Mouse (Mus musculus): Measurements from ENCODE around the gene Slc1a1. TPM values are rescaled to one million over a fixed set of nuclear protein-coding genes. Genes with fewer than 3 reads are reported as not detected.
A peak's percentile ranks its signal among the peaks of the same experiment; 100 is the strongest.

Slc1a1 gene
- total RNA-seq, 2 experiments from 2014 or later, result 1.7 to 1.9 TPM

GRCm38 (mm10) chr19:28926366-28926765 is 91.5 kb downstream of the Slc1a1 start:
- no peak for DNase-seq

DNA sequence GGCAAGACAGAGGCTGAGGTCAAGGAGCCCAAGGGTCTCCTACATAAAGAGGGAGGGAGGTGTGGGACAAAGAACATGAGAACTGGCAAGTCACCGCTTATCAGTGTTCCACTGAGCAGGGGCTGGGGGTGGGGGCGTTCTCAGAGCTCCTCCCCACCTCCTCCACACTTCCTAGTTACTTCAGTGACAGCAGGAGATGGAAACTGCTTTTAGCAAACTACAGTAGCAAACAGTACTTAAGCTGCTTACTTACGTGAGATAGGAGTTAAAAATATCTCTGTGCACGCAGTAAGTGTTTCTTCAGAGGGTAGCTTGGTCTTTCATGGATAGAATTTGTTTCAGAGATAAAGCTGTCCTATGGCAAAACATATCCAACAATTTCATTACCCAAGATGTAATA is 92.5 kb downstream of the Slc1a1 start:
- DNase-seq, result no peak

DNA sequence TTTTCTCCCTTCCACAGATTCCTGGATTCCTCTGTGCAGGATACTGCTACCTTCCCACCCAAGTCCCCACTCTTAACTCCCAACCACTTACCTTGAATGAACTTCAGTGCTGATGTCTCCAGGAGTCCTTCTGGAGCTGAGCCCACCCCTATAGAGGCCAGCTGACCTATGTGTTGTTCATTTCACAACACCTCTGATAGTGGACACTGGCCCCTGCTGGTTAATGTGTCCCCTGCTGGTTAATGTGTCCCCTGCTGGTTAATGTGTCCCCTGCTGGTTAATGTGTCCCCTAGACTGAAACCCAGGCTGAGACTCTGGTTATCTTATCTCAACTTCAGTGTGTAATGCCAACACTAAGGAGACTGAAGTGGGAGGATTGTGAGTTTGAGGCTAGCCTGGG is 94.2 kb downstream of the Slc1a1 start:
- no peak for DNase-seq

- no peak for DNase-seq
These were observed 100.0 kb downstream of the Slc1a1 start for GRCm38 (mm10) chr19:28934897-28935296.

- peak; percentile 50 for DNase-seq
These were observed 105.5 kb downstream of the Slc1a1 start for GRCm38 (mm10) chr19:28940135-28940874.

GRCm38 (mm10) chr19:28941271-28941670 is 106.4 kb downstream of the Slc1a1 start:
- DNase-seq, result no peak

DNA sequence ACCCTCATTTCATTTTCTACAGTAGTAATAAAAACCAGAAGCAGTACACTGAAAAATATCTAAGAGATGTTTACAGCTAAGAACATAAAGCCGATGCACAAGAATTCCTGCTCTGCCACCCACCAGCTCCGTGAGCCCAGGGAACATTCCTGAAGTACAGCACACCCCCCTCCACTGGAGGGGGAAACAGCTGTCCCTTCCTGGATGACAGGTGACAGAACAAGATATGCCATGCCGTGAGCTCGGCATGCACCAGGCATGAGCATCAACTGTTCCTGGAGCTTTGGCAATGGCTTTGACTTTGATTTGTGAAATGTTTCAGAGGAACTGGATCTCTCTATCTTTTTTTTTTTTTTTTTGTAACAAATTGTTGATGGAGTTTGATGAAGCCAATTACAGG is 111.9 kb downstream of the Slc1a1 start:
- peak; percentile 12 for DNase-seq

DNA sequence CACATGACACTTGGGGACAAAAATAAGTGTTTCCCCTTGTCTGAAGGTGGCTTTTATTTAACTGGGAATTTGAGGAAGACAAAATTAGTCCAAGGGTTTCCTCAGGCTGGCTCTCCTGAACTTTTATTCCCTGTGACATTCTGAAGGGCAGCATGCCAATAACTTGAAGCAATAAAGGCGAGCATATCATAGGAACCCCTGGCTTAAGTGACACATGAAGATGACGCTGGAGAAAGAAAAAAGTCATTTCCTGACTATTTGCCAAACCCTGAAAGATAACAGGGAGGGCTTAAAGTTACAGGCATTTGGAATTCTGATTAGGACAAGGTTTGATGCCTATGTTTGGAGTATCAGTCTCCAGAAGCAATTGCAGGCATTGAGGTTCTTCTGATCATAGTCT is 112.5 kb downstream of the Slc1a1 start:
- DNase-seq, result no peak

GRCm38 (mm10) chr19:28951251-28951650 is 116.4 kb downstream of the Slc1a1 start:
- no peak for DNase-seq

GRCm38 (mm10) chr19:28963113-28963512 is 128.3 kb downstream of the Slc1a1 start:
- DNase-seq, result no peak

DNA sequence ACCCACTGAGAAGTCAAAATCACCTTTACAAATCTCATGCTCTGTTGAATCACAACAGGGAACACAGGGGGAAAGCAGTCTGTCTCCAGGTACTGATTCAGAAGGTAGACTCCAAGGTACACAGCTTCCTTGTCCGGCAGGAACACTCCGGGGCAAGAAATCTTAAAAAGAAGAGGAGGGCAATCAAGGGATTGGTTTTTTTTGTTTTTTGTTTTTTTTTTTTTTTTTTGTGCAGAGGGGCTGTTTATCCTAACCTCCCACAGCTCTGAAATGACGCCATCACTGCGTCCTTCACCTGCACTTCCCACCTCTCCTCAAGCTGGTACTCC is 128.6 kb downstream of the Slc1a1 start:
- DNase-seq, result no peak

Other genes starting within 250 kb of the Slc1a1 start
- gene Glis3, start 155.0 kb upstream of the Slc1a1 start, total RNA-seq (2021), result 1 to 10 TPM; 2.1 to 2.3 TPM
- gene Plpp6, start 128.9 kb downstream of the Slc1a1 start, total RNA-seq (2021), result 1 to 10 TPM; 6.6 to 7.0 TPM
- 10 to 100 TPM; 16.1 to 19.5 TPM for gene 4430402I18Rik, start 132.8 kb downstream of the Slc1a1 start, total RNA-seq (2021)
- 10 to 100 TPM; 61.7 to 67.8 TPM for gene Cdc37l1, start 155.3 kb downstream of the Slc1a1 start, total RNA-seq (2021)
- 10 to 100 TPM; 73.8 to 77.5 TPM for gene Ak3, start 212.9 kb downstream of the Slc1a1 start, total RNA-seq (2021)